Mouse (Mus musculus) cortical plate, adult 2 months (tissue): ENCODE measurements at regions not wholly inside any gene's neighbourhood (a gene's known extent, or its start where the extent isn't known, plus 50 kb on each side); places are given as distances from the start of the nearest gene placed in this dataset.

ENCODE experiments used
- CTCF ChIP-seq: fragments of 200-500 bp; IDR thresholded peaks from 2 replicates; pipeline ENCODE4 v1.5.1; 2011; ENCODE audit warnings: mild to moderate bottlenecking, control low read depth, low read length; ENCODE audit not compliant: insufficient read depth; ENCODE audit errors: extremely low read depth
- POLR2A ChIP-seq: fragments of 200-500 bp; IDR thresholded peaks from 2 replicates; pipeline ENCODE4 v1.6.1; 2011; ENCODE audit warnings: mild to moderate bottlenecking, low read length, control low read depth; ENCODE audit not compliant: insufficient read depth; ENCODE audit errors: extremely low read depth

GRCm38 (mm10) chr1:154999501-155000131 lies 99.8 kb downstream of the Ier5 start:
- no peak for TF ChIP-seq CTCF
- no peak for TF ChIP-seq POLR2A
